Mouse (Mus musculus): ENCODE results near the gene Arfip1. TPM values are rescaled to one million over a fixed set of nuclear protein-coding genes. Genes with fewer than 3 reads are reported as not detected.

Arfip1 gene
- total RNA-seq (2021) = 10 to 100 TPM in 1 of 2 experiments, 1 to 10 TPM in 1; 9.8 to 11.6 TPM
- long read RNA-seq, experiment 1, transcript Arfip1-201 (8 exons, 2,799 nt) = minor isoform, 5 of 28 reads
- long read RNA-seq, experiment 1, transcript Arfip1-203 (9 exons, 1,343 nt) = major isoform, 19 of 28 reads
- long read RNA-seq, experiment 1, partial matches to known transcripts = 0 of 28 reads
- long read RNA-seq, experiment 1, other reads (novel, unspliced or antisense) = 4 of 28 reads
- long read RNA-seq, experiment 2, transcript Arfip1-201 (8 exons, 2,799 nt) = minor isoform, 5 of 24 reads
- long read RNA-seq, experiment 2, transcript Arfip1-203 (9 exons, 1,343 nt) = major isoform, 14 of 24 reads
- long read RNA-seq, experiment 2, partial matches to known transcripts = 1 of 24 reads
- long read RNA-seq, experiment 2, other reads (novel, unspliced or antisense) = 3 of 24 reads

DNA sequence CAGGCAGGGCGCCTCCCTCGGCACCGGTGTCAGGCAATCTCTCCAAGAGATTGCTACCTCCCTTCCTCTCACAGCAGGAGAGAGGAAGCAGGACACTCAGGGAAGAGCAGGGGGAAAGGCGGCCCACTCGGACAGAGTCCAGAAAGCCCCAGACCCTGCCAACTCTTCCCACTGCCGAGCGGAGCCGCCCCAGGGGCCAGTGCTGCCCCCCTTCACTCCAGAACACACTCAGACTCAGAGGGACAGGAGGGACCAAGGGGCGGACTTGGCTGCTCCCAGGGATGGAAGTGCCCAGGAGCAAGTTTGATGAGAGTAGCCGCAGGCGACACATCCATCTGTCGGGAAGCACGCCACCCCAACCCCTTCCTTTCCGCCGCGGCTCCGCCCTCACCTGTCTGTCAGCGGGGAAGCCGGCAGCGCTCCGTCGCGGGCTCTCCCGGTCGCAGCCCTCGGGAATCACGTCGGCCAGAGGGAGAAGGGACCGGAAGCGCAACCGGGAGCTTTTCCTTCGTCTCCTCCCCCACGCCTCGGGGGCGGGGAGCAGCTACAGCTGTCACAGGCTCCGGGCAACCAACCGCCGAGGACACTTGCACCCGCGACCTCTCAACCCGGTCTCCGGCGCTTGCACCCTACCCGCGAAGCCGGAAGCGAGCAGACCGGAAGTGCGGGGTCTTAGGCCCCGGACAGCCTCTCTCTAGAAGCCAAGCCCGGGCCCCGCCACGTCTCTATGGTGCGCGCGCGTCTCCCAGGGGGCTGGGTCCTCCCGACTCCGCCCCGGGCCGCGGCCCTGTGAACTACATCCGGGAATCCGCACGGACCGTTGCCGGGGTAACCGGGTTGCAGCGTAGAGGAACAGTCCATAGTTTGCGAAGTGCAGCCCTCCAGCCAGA, at the start of gene Arfip1:
Gene Arfip1 (minus strand): TSS at position 603 of the 890 bp plus-strand sequence.
- peak; percentile 97 for DNase-seq (ENCODE audit: low spot score)

GRCm38 (mm10) chr3:84631586-84631985, 49.2 kb upstream of the Arfip1 start:
- no peak for DNase-seq (ENCODE audit: low spot score)

DNA sequence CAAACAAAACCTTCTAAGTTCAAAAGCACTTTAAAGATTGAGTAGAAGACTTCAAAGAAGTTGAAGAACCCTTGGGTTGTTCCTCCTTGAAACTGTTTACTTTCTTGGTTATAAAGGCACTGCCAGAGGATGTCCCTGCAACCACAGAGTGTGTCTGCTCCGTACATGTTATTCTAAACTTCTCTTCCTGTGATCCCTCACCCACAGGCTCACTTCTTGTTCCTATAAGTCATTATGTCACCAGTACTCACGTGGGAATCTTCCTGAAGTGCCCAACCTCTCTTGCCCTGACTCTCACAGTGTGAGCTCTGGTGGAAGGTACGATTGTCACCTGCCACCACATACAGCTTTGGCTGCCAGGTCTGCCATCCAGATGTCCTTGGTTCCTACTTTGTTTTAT, 39.6 kb upstream of the Arfip1 start:
- no peak for DNase-seq (ENCODE audit: low spot score)

DNA sequence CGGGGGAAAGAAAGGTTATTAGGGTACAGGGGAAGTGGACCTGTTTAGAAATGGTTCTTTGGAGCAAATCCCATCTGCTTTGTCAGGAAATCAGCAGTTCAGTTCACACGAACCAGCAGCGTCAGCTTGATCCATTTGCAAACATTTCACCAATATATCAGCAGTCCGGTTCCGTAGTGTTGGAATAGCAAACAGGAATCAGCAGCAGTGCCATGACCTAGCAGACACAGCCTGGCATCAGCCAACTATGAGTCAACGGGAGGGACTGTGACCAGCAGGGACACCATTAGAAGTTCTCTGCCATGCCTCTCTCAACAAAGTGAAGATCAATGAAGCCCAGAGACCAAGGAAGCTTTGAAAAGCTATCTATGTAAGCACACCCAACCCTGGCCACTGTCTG, 37.3 kb upstream of the Arfip1 start:
- DNase-seq (ENCODE audit: low spot score) = no peak

DNA sequence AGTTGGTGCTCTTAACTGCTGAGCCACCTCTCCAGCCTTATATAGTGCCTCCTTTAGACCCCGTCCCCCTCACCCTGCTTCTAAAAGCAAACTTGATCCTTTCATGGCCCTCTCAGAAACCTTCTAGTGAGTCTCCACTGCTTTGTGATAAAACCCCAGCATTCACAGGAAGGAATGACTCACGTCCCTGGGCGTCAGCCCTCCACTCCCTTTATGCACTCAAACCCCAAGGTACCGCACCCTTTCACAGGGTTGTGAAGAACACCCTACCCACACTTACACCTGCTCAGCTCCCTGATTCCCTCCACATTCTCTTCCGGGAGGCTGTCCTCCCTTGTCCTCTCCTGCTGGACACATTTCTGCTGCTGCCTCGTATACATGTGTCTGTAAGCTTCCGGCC, 36.6 kb upstream of the Arfip1 start:
- no peak for DNase-seq (ENCODE audit: low spot score)

- no peak for DNase-seq (ENCODE audit: low spot score)
These were observed 36.2 kb upstream of the Arfip1 start for GRCm38 (mm10) chr3:84618627-84619026.

DNA sequence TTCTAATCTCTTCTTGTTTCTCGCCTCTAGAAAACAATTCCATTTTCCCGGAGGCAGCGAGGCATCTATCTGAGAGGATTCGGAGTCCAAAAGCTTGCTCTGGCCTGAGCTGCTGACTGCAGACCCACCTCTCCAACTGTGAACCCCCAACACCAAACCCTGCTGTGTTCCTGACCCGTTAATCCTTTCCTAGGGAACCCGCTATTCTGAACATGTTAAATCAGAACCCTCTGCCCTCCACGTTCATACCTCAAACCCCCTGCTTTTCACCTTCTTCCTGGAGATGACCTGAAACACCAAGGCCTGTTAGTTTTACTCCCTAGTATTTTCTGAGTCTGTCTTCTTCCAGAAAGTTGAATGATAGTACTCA, 33.4 kb upstream of the Arfip1 start:
- no peak for DNase-seq (ENCODE audit: low spot score)

GRCm38 (mm10) chr3:84615050-84615855, 32.8 kb upstream of the Arfip1 start:
- peak; percentile 28 for DNase-seq (ENCODE audit: low spot score)

GRCm38 (mm10) chr3:84610183-84610710, 27.8 kb upstream of the Arfip1 start:
- no peak for DNase-seq (ENCODE audit: low spot score)

- DNase-seq (ENCODE audit: low spot score) = no peak
These were observed 20.8 kb upstream of the Arfip1 start for GRCm38 (mm10) chr3:84603212-84603611.

- DNase-seq (ENCODE audit: low spot score) = no peak
These were observed 20.3 kb upstream of the Arfip1 start for GRCm38 (mm10) chr3:84602759-84603158.

DNA sequence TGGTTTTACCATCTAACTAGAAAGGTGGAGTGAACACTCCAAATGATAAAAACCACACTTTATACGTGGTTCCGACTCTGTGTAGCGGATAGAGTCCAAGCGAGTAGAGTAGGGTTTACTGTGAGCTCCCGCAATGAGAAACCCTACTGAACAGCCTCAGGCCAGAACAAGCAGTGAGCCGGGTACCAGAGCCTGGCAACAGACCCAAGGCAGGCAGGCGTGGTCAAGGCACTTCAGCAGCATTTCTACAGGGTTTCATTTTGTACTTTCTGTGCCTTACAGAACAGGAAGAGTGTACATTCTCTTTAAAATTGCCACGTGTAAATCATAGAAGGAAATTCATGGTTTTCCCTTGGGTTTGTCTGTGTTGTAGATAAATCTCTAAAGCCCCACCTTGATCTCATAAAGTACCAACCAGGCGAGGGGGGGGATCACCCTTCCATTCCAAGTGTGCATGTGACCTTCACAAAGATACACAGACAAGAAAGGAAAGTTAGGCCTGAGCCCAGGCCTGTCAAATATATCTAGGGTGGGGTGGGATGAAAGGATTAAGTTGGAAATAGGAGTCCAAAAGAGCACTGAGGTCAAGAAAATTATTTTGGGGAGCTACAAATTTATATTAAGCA, 19.6 kb upstream of the Arfip1 start:
- no peak for DNase-seq (ENCODE audit: low spot score)

- no peak for DNase-seq (ENCODE audit: low spot score)
These were observed 16.3 kb upstream of the Arfip1 start for GRCm38 (mm10) chr3:84598756-84599155.

- DNase-seq (ENCODE audit: low spot score) = no peak
These were observed 15.7 kb upstream of the Arfip1 start for GRCm38 (mm10) chr3:84597996-84598734.

GRCm38 (mm10) chr3:84595677-84596234, 13.3 kb upstream of the Arfip1 start:
- no peak for DNase-seq (ENCODE audit: low spot score)

- DNase-seq (ENCODE audit: low spot score) = no peak
These were observed 12.7 kb upstream of the Arfip1 start for GRCm38 (mm10) chr3:84594894-84595676.

DNA sequence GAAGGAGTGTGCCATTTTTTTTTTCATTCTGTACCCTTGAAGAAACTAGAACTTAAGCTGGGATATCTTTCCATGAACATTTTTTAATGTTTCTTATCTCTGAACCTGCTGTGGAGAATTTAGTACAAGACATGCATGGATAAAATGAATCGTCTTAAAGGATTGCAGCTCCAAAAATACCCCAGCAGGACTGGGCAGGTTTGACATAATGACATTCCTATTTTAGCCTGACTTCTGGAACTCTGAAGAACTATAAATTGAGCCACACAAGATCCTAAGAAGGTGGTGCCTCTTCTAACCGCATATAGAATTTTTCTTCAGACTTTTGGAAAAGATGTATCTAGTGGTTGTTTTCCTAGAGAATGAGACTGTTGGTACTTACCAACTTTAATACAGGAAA, 10.8 kb upstream of the Arfip1 start, which contains the start of gene Tigd4:
Gene Tigd4 (plus strand): TSS at position 301 of the 400 bp plus-strand sequence.
- no peak for DNase-seq (ENCODE audit: low spot score)

- DNase-seq (ENCODE audit: low spot score) = no peak
These were observed 4.3 kb upstream of the Arfip1 start for GRCm38 (mm10) chr3:84586736-84587135.

DNA sequence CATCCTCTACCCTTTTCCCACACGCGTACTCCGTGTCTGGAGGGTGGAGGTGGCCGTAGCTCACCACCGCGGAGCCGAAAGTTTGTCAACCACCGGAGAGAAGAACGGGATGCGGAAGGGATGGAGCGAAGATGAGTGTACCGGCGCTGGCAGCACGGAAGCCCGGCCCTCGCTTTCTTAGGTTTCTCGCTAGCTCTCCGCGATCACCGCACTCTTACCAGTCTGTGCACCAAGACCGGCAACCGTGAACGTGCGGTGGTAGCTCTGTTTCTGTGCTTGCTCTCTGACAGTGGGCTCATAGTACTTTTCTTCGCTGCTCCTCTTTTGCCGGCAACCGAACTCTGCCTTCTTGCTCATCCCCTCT, 470 bp upstream of the Arfip1 start:
- DNase-seq (ENCODE audit: low spot score) = no peak
